Mouse (Mus musculus) MEL (cell line): Measurements from ENCODE around the gene Olfr1307. TPM values are rescaled to one million over a fixed set of nuclear protein-coding genes. Genes with fewer than 3 reads are reported as not detected.

Experiments
- DNase-seq: peaks from one replicate; pipeline ENCODE4 v3.0.0; 2011; ENCODE audit warnings: low read depth, low spot score
- H3K27ac ChIP-seq: 2 replicates; pipeline ENCODE4 v1.5.1; 2012; ENCODE audit warnings: low read depth, mild to moderate bottlenecking, control low read depth, low read length, moderate library complexity; ENCODE audit not compliant: control insufficient read depth
- H3K27me3 ChIP-seq, 2 experiments: fragments of 150-350 bp in 1 of 2; sonication (generic) in 1 of 2; 2 replicates each; pipeline ENCODE4 v1.6.1; 2012; ENCODE audit warnings: low read length in 2 of 2, mild to moderate bottlenecking in 2 of 2, improper control_type of control experiment in 1 of 2, moderate library complexity in 1 of 2; ENCODE audit not compliant: insufficient read depth in 2 of 2, control insufficient read depth in 1 of 2
- H3K36me3 ChIP-seq, 2 experiments: 2 replicates each; pipeline ENCODE4 v1.6.1; 2012 to 2014; ENCODE audit warnings: low read length in 2 of 2, improper control_type of control experiment in 1 of 2, inconsistent platforms in 1 of 2, mild to moderate bottlenecking in 1 of 2; ENCODE audit not compliant: insufficient read depth in 2 of 2, control insufficient read depth in 1 of 2
- H3K4me1 ChIP-seq, 2 experiments: fragments of 150-350 bp in 1 of 2; sonication (generic) in 1 of 2; 2 replicates each; pipeline ENCODE4 v1.6.1; 2012; ENCODE audit warnings: low read length in 2 of 2, improper control_type of control experiment in 1 of 2, mild to moderate bottlenecking in 1 of 2; ENCODE audit not compliant: insufficient read depth in 2 of 2, control insufficient read depth in 1 of 2
- H3K4me3 ChIP-seq, 2 experiments: fragments of 150-350 bp in 1 of 2; sonication (generic) in 1 of 2; 2 replicates each; pipeline ENCODE4 v1.5.1; 2012; ENCODE audit warnings: low read depth in 2 of 2, low read length in 2 of 2, mild to moderate bottlenecking in 2 of 2, moderate library complexity in 2 of 2, control low read depth in 1 of 2, improper control_type of control experiment in 1 of 2; ENCODE audit not compliant: control insufficient read depth in 1 of 2, insufficient read depth in 1 of 2
- H3K79me2 ChIP-seq: 2 replicates; pipeline ENCODE4 v1.6.1; 2012; ENCODE audit warnings: mild to moderate bottlenecking, low read length, moderate library complexity; ENCODE audit not compliant: control insufficient read depth, poor library complexity, insufficient read depth
- H3K9ac ChIP-seq: 2 replicates; pipeline ENCODE4 v1.6.1; 2012; ENCODE audit warnings: low read depth, mild to moderate bottlenecking, control low read depth, low read length, moderate library complexity; ENCODE audit not compliant: control insufficient read depth, poor library complexity, severe bottlenecking
- H3K9me3 ChIP-seq: fragments of 150-350 bp; sonication (generic); replicated peaks from 2 replicates; pipeline ENCODE4 v1.6.1; 2012; ENCODE audit warnings: mild to moderate bottlenecking, low read length, improper control_type of control experiment, moderate library complexity; ENCODE audit not compliant: insufficient read depth
- BHLHE40 ChIP-seq: IDR thresholded peaks from 2 replicates; pipeline ENCODE4 v1.6.1; 2012; ENCODE audit warnings: low read depth, mild to moderate bottlenecking, inconsistent platforms, low read length, improper control_type of control experiment, borderline replicate concordance
- CHD2 ChIP-seq: IDR thresholded peaks from 2 replicates; pipeline ENCODE4 v1.6.1; 2011; ENCODE audit warnings: low read length, improper control_type of control experiment
- E2F4 ChIP-seq: IDR thresholded peaks from 2 replicates; pipeline ENCODE4 v1.6.1; 2011; ENCODE audit warnings: low read depth, low read length, improper control_type of control experiment, borderline replicate concordance
- ELF1 ChIP-seq: IDR thresholded peaks from 2 replicates; pipeline ENCODE4 v1.6.1; 2014; ENCODE audit warnings: low read depth, mild to moderate bottlenecking, inconsistent platforms, low read length, improper control_type of control experiment, moderate library complexity
- EP300 ChIP-seq, 2 experiments: IDR thresholded peaks; 2 replicates each; pipeline ENCODE4 v1.6.1; 2011; ENCODE audit warnings: improper control_type of control experiment in 2 of 2, low read length in 2 of 2, low read depth in 1 of 2, mild to moderate bottlenecking in 1 of 2
- GATA1 ChIP-seq: IDR thresholded peaks from 2 replicates; pipeline ENCODE4 v1.6.1; 2011; ENCODE audit warnings: low read depth, low read length, improper control_type of control experiment
- JUND ChIP-seq: IDR thresholded peaks from 2 replicates; pipeline ENCODE4 v1.6.1; 2011; ENCODE audit warnings: low read depth, mild to moderate bottlenecking, improper control_type of control experiment, low read length
- MAZ ChIP-seq: IDR thresholded peaks from 2 replicates; pipeline ENCODE4 v1.6.1; 2012; ENCODE audit warnings: low read depth, mild to moderate bottlenecking, inconsistent platforms, low read length, improper control_type of control experiment
- MEF2A ChIP-seq: IDR thresholded peaks from 2 replicates; pipeline ENCODE4 v1.6.1; 2014; ENCODE audit warnings: low read depth, mild to moderate bottlenecking, inconsistent platforms, low read length, improper control_type of control experiment; ENCODE audit not compliant: poor library complexity, insufficient replicate concordance, severe bottlenecking; ENCODE audit errors: extremely low read depth
- MXI1 ChIP-seq: IDR thresholded peaks from 2 replicates; pipeline ENCODE4 v1.6.1; 2011; ENCODE audit warnings: mild to moderate bottlenecking, low read depth, low read length, improper control_type of control experiment
- MYB ChIP-seq: IDR thresholded peaks from 2 replicates; pipeline ENCODE4 v1.6.1; 2011; ENCODE audit warnings: mild to moderate bottlenecking, low read depth, low read length, improper control_type of control experiment
- NELFE ChIP-seq: IDR thresholded peaks from 2 replicates; pipeline ENCODE4 v1.6.1; 2011; ENCODE audit warnings: low read depth, low read length, improper control_type of control experiment
- POLR2AphosphoS5 ChIP-seq: IDR thresholded peaks from 2 replicates; pipeline ENCODE4 v1.6.1; 2012; ENCODE audit warnings: low read depth, borderline replicate concordance, mild to moderate bottlenecking, inconsistent platforms, low read length, moderate library complexity, mixed read lengths
- SMC3 ChIP-seq: IDR thresholded peaks from 2 replicates; pipeline ENCODE4 v1.6.1; 2011; ENCODE audit warnings: low read depth, low read length, improper control_type of control experiment
- TBP ChIP-seq: IDR thresholded peaks from 2 replicates; pipeline ENCODE4 v1.8.0; 2011; ENCODE audit warnings: low read depth, low read length, improper control_type of control experiment
- UBTF ChIP-seq: IDR thresholded peaks from 2 replicates; pipeline ENCODE4 v1.6.1; 2012; ENCODE audit warnings: low read depth, mild to moderate bottlenecking, inconsistent platforms, low read length, improper control_type of control experiment, moderate library complexity, borderline replicate concordance; ENCODE audit not compliant: insufficient read depth
- USF1 ChIP-seq: IDR thresholded peaks from 2 replicates; pipeline ENCODE4 v1.6.1; 2014; ENCODE audit warnings: low read depth, mild to moderate bottlenecking, inconsistent platforms, low read length, improper control_type of control experiment, moderate library complexity
- ZMIZ1 ChIP-seq: IDR thresholded peaks from 2 replicates; pipeline ENCODE4 v1.6.1; 2012; ENCODE audit warnings: low read depth, mild to moderate bottlenecking, inconsistent platforms, low read length, improper control_type of control experiment, moderate library complexity
- ZNF384 ChIP-seq: IDR thresholded peaks from 2 replicates; pipeline ENCODE4 v1.6.1; 2012; ENCODE audit warnings: low read depth, mild to moderate bottlenecking, inconsistent platforms, low read length, improper control_type of control experiment
- polyA plus RNA-seq, 2 experiments: library from polyadenylated mRNA; stranded (reverse) in 1 of 2; unstranded in 1 of 2; fragments of >175 nt in 1 of 2; fragments of >200 nt in 1 of 2; gene quantifications; 2 replicates each; pipeline versions ENCODE4 v1.2.1 to v1.2.4; 2012; ENCODE audit warnings: low replicate concordance in 2 of 2, low read depth in 1 of 2; ENCODE audit not compliant: insufficient read length in 2 of 2, insufficient read depth in 1 of 2, missing spikeins in 1 of 2
- total RNA-seq: library from RNA; depleted of rRNA; stranded (reverse); fragments of 300-350 nt; gene quantifications from 2 replicates; pipeline ENCODE4 v1.2.3, GENCODE M21; 2012; rRNA removed

The Olfr1307 gene
- total and polyA plus RNA-seq, 3 experiments: under 0.01 TPM; not detected in 2

DNA sequence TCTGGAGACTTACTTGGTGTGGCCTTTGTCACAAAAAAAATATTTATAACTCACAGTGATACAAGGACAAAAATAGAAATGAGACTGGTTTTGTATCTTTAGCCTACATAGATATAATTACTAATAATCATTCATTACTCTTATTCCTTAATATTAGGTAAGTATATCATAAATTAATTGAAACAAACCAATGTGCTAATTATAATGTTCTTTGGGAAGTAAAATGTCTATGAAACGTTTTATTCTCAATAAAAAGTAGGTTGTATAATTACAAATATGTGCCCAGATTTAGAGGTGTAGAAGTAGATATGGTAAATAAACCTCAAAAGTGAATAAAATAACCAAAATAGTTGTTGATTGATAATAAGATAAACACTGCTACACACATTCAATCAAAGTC is 15.6 kb upstream of the Olfr1307 start, which contains the start of gene Olfr1308:
Gene Olfr1308, minus strand, starts transcription at position 101 of the 400 bp plus-strand sequence.
- Histone ChIP-seq H3K27ac (no peak within 1 kb of the TSS), H3K79me2 (no peaks in the 10 kb centered on the region), H3K9me3 (no peaks in the 10 kb centered on the region), H3K9ac (no peak within 1 kb of the TSS), H3K4me1 (no peaks in the 10 kb centered on the region), H3K36me3 (no peaks in the 10 kb centered on the region), H3K4me3 (no peak within 1 kb of the TSS), H3K27me3 (no peaks in the 10 kb centered on the region)
- no peak for DNase-seq
- TF ChIP-seq CHD2 (no peak), BHLHE40 (no peak), NELFE (no peak), POLR2AphosphoS5 (no peak), MEF2A (no peak)

- H3K4me1 ChIP-seq: no peaks in the 10 kb centered on the region
- H3K9ac ChIP-seq: no peak within 1 kb of the TSS
- H3K27me3 ChIP-seq: no peaks in the 10 kb centered on the region
- no peak within 1 kb of the TSS for H3K27ac ChIP-seq
- TF ChIP-seq JUND (no peak), MAZ (no peak), ZNF384 (no peak), MEF2A (no peak), GATA1 (no peak), ZMIZ1 (no peak), EP300 (IDR thresholded peaks at IDR 0.05; ENCODE audit: low read depth in 1 of 2, low read length in 2 of 2) (no peak), TBP (no peak), MYB (no peak), UBTF (no peak), SMC3 (no peak), MXI1 (no peak), E2F4 (no peak), ELF1 (no peak), USF1 (no peak)
- H3K9me3 ChIP-seq: no peaks in the 10 kb centered on the region
- H3K79me2 ChIP-seq: no peaks in the 10 kb centered on the region
- no peak within 1 kb of the TSS for H3K4me3 ChIP-seq
- H3K36me3 ChIP-seq: no peaks in the 10 kb centered on the region
- DNase-seq: no peak
These were observed 33.1 kb downstream of the Olfr1307 start, which contains the start of gene Olfr1306 for GRCm38 (mm10) chr2:111916171-111916570. Olfr1306 (minus strand) TSS chr2:111916271.

Other genes starting within 250 kb of the Olfr1307 start
- gene Olfr1301, start 198.4 kb downstream of the Olfr1307 start, total RNA-seq: not detected in 2 replicates
- gene Olfr1301, start 198.4 kb downstream of the Olfr1307 start, polyA plus RNA-seq: not detected
- gene Olfr1302, start 172.0 kb downstream of the Olfr1307 start, total RNA-seq: not detected in 2 replicates
- not detected for gene Olfr1302, start 172.0 kb downstream of the Olfr1307 start, polyA plus RNA-seq
- gene Olfr1303, start 129.1 kb downstream of the Olfr1307 start, total RNA-seq: not detected in 2 replicates
- gene Olfr1303, start 129.1 kb downstream of the Olfr1307 start, polyA plus RNA-seq: under 1 TPM in 1 of 2 experiments, not detected in 1; 0.03 TPM
- gene Olfr1305, start 72.3 kb downstream of the Olfr1307 start, total RNA-seq: not detected in 2 replicates
- not detected for gene Olfr1305, start 72.3 kb downstream of the Olfr1307 start, polyA plus RNA-seq
- not detected in 2 replicates for gene Olfr1306, start 33.2 kb downstream of the Olfr1307 start, total RNA-seq
- not detected for gene Olfr1306, start 33.2 kb downstream of the Olfr1307 start, polyA plus RNA-seq
- not detected in 2 replicates for gene Olfr1308, start 15.5 kb upstream of the Olfr1307 start, total RNA-seq
- gene Olfr1308, start 15.5 kb upstream of the Olfr1307 start, polyA plus RNA-seq: not detected
- not detected in 2 replicates for gene Olfr1309, start 40.8 kb upstream of the Olfr1307 start, total RNA-seq
- gene Olfr1309, start 40.8 kb upstream of the Olfr1307 start, polyA plus RNA-seq: not detected
- not detected in 2 replicates for gene Olfr1310, start 63.3 kb upstream of the Olfr1307 start, total RNA-seq
- gene Olfr1310, start 63.3 kb upstream of the Olfr1307 start, polyA plus RNA-seq: not detected
- gene Olfr1311, start 75.0 kb upstream of the Olfr1307 start, total RNA-seq: not detected in 2 replicates
- not detected for gene Olfr1311, start 75.0 kb upstream of the Olfr1307 start, polyA plus RNA-seq
- gene Olfr1312, start 100.8 kb upstream of the Olfr1307 start, total RNA-seq: not detected in 2 replicates
- not detected for gene Olfr1312, start 100.8 kb upstream of the Olfr1307 start, polyA plus RNA-seq
- gene Olfr1313, start 128.4 kb upstream of the Olfr1307 start, total RNA-seq: not detected in 2 replicates
- not detected for gene Olfr1313, start 128.4 kb upstream of the Olfr1307 start, polyA plus RNA-seq
- gene Olfr1314, start 147.3 kb upstream of the Olfr1307 start, total RNA-seq: not detected in 2 replicates
- not detected for gene Olfr1314, start 147.3 kb upstream of the Olfr1307 start, polyA plus RNA-seq
- gene Olfr1315-ps1, start 166.0 kb upstream of the Olfr1307 start, total RNA-seq: not detected in 2 replicates
- not detected for gene Olfr1315-ps1, start 166.0 kb upstream of the Olfr1307 start, polyA plus RNA-seq
- gene Olfr1316, start 185.5 kb upstream of the Olfr1307 start, total RNA-seq: not detected in 2 replicates
- gene Olfr1316, start 185.5 kb upstream of the Olfr1307 start, polyA plus RNA-seq: not detected
- not detected in 2 replicates for gene Olfr1317, start 190.9 kb upstream of the Olfr1307 start, total RNA-seq
- gene Olfr1317, start 190.9 kb upstream of the Olfr1307 start, polyA plus RNA-seq: not detected
- not detected in 2 replicates for gene Olfr1318, start 204.8 kb upstream of the Olfr1307 start, total RNA-seq
- gene Olfr1318, start 204.8 kb upstream of the Olfr1307 start, polyA plus RNA-seq: not detected